Mouse (Mus musculus): Measurements from ENCODE around the gene Prr5. TPM values are rescaled to one million over a fixed set of nuclear protein-coding genes. Genes with fewer than 3 reads are reported as not detected.

The Prr5 gene
- total and polyA plus RNA-seq, 3 experiments: 7.0 to 15.7 (median 9.4) TPM

DNA sequence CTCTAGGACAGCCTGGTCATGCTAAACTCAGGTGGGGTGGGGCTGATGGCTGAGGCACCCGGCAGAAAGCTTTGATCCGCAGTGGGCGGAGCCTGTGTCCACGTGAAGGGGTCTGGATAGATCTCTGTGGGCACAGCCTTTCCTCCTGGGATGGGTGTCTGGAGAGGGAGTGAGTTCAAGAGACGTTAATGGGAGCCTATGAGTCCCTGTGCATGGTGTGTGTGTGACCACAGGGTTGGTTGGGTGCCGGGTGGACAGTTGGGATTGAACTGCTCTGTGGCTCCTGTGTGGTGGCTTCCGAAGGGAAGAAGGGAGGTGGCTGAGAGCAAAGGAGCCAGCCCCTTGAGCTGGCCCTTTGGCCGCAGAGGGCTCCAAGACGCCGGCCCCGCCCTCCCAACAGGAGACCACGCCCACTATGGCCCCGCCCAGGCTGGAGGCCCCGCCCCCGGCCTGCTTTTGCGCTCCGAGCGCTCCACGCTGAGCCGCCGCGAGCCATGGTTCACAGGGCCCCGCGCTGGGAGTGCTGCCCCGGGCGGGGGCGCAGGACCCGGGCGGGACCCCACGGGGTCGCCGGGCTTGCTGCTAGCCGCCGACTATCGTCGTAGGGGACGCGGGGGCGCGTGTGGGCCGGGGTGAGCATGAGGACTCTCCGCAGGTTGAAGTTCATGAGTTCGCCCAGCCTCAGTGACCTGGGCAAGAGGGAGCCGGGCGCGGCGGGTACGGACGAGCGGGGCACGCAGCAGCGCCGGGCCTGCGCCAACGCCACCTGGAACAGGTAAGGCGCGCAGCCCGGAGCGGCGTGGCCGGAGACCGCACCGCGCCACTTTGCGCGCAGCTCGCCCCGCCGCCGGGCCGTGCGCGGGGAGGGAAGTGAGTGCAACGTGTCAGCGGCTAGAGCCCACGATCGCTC, 11.4 kb downstream of the Prr5 start:
- DNase-seq: peak; percentile 92

DNA sequence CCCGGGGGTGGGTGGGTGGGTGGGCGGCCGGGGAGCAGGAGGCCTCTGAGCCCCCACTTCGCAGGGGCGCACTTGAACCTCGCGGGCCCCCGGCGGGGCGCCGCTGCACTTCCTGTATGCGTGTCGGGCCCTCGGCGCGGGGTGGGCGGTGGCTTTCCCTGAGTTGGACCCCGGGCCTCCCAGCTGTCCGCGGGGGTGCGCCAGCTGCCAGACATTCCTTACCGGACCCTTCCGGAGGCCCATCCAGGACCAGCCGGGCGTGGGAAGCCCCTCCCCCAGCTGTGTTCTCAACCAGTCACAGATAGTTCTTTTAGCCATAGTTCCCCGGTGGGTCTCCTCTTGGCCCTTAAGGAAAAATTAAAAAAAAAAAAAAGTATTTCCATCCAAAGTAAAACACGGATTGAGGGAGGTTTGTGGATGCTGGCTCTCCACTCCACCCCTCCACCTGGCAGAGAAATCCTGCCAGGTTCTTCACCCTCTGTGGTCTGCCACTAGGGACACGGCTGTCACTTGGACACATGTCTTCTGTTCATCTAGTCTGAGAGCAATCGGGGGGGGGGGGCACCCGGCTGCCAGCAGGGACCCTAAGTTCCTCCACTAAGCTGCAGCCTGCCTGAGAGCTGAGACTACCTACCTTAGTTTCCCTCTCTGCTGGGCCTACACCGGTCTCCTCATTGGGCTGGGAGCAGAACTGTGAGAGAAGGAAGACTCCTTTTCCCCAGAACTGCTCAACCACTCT, 12.2 kb downstream of the Prr5 start:
- peak; percentile 37 for DNase-seq

DNA sequence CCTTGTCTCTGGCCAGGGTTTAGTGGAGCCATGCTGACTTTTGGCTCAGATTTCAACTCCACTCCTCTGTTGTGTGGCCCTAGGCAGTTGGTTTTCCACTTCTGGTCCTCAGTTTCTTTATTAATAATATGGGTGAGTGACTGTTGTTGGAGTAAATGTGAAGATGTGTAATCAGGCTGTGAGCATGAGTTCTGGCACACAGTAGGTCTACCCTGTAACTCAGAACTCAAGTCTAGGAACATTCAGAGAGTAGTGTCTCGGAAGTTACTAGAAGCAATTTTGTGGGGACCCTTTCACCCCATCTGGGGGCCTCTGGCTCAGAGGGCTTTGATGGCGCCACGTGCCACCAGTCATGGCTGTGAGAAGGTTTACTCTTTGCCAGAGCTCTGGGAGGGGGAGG, 12.8 kb downstream of the Prr5 start:
- no peak for DNase-seq

DNA sequence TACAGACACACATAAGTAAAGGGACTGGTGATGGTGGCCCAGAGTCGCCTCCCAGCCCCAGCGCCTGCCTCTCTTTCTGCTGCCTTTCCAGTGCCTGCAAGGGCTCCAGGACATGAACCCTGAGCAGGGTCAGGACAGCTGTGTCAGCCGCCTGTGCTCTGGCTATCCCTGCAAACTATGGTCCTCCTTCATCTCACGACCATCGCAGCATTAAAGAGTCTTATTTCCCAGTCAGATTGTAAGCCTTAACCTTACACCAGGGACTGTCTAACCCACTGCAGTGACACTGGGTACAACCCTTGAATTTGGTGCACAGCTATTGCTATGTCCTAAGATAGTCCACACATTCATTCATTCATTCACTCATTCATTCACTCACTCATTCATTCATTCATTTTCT, 13.4 kb downstream of the Prr5 start:
- DNase-seq: no peak

DNA sequence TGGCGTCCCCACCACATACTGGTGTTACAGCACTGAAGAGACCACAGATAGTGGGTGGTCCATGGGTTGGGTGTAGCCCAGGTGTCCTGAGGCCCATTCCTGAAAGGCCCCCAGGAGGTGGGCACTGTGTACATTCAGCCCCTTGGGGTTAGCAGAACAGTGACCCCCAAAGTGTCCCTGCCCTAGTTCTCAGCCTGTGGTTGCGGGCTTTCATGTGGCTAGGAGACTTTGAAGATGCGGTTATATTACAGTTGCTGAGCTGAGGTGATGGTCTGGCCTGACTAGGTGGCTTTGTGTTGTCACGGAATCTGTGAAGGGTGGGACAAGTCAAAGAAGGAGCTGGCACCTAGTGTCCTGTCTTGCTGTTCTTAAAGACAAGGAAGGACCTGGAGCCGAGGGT, 15.1 kb downstream of the Prr5 start:
- no peak for DNase-seq

DNA sequence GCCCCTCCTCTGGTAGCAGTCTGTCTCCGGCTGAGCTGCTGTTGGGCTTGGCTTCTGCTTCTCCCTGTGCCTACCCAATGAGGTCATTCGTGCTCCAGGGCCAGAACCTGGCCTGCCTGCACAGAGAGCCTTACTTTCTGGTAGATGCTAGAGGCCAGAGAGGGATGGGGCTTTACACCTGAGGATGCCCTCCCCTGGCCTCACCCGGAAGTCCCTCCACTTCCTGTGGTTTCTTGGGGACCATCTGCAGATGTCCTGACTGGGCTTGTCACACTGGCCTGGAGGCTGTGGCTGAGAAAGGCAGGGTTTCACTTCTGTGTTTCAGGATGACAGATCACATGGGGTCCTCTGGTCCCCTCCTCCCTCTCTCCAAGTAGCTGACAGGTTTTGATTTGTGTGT, 16.0 kb downstream of the Prr5 start:
- DNase-seq: no peak

DNA sequence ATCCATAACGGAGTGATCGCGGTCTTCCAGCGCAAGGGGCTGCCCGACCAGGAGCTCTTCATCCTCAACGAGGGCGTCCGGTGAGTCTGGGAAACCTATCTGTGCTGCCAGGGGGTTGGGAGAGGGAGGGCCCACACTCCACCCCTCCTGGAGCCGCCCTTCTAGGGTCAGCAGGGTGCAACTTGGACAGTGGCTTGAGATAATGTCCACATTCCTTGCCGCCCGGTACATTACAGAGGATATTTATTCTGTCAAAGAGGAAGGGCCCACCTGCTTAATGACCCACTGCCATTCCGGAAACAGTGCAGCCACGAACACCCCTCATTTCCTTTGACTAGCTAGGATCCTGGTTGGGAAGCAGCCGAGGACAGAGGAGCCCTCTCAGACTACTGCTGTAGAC, 18.5 kb downstream of the Prr5 start:
- DNase-seq: no peak

DNA sequence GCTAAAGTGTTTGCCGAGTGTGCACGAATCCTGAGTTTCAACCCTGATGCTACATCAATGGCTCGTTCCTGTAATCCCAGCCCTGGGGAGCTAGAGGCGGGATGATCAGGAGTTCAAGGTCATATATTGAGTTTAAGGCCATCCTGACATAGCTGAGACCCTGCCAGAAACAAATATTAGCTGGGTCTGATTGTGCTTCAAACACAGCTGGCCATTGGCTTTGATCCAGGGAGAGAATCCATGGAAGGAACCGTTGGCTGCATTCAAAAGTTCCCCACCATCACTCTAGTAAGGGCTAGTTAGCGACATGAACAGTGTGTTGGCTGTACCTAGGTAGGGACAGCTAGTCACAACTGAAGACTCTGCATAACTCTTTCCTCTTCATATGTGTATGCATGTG, 19.9 kb downstream of the Prr5 start:
- DNase-seq: no peak

DNA sequence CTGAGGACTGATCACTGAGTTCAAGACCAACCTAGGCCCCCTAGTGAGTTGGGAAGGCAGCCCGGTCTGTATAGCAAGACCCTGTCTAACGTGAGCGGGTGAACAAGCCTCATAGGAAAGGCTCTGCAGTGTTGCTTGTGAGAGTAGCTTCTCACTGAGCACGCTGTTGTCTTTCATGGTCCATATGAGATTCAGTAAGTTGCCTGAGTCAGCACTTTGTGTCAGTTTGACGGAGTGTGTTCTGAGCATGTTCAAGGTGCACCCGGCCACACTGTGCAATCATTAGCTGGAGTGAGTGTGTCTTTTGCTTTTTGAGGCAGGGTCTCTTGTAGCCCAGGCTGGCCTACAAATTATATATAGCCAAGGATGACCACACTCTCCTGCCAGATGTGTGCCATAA, 22.1 kb downstream of the Prr5 start:
- DNase-seq: no peak

DNA sequence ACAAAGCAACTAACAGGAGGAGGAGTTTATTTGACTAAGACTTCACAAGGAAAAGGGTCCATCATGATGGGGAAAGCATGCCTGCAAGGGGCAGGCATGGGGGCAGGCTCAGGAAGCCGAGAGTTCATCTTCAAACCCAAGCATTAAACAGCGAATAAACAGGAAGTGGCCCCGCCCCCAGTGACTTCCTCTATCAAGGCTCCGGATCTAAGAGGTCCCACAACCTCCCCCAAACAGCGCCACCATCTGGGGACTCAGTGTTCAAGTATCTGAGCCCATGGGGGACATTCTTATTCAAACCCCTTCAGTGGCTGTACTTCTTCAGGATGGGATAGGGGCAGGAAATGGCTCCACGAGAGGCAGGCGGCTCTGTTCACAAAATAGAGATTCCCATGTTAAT, 23.2 kb downstream of the Prr5 start:
- no peak for DNase-seq

DNA sequence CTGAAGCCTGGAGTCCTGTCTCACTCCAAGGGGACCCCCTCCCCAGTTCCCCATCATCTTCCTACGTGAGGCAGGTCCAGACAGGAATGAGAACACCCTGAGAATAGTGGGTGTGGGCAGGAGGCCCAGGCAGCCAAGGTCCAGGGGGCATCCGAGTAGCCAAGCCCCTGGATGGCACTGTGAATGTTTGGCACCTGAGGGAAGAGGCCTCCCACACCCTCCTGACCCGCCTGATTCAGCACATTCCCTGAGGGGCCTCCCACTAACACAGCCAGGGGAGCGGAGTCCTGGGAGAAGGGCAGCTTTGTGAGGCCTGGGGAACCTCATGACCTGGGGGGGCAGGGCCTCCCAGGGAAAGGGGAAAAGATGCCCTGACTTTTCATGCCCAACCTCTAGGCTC, 26.6 kb downstream of the Prr5 start:
- no peak for DNase-seq

DNA sequence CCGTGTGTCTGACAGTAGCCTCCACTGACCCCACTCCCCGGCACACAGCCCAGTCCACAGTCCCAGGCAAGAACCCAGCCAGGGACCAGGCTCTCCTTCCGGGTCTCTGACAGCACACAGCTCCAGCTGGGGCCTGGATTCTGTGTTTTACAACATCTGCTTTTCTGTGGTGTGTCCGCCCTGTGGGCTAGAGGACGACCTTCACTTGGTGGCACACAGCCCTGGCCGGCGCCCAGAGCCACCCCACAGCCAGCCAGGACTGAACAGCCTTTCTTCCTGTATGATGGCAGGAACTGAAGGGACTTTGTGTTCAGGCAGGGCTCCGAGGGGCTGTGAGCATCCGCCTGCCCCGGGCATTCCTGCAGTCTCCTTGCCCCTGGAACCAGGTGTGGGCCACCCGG, 28.2 kb downstream of the Prr5 start:
- peak; percentile 81 for DNase-seq

DNA sequence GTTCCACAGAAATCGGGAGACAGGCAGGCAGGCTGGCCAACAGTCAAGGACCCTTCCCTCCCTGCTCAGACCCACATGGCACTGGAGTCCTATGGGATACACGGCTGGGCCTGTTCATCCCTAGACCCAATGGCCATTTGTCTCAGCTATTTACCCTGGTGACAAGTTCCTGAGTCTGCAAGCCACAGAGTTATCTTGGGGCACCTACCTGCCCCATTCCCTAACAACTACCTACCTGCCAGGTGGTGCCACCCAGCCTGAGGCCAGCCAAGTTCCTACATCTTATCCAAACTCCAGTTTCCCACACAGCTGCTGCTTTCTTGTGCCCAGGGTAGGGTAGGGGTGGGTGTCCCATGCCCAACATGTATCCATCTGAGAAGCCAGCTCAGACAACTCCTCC, 28.8 kb downstream of the Prr5 start:
- DNase-seq: no peak

DNA sequence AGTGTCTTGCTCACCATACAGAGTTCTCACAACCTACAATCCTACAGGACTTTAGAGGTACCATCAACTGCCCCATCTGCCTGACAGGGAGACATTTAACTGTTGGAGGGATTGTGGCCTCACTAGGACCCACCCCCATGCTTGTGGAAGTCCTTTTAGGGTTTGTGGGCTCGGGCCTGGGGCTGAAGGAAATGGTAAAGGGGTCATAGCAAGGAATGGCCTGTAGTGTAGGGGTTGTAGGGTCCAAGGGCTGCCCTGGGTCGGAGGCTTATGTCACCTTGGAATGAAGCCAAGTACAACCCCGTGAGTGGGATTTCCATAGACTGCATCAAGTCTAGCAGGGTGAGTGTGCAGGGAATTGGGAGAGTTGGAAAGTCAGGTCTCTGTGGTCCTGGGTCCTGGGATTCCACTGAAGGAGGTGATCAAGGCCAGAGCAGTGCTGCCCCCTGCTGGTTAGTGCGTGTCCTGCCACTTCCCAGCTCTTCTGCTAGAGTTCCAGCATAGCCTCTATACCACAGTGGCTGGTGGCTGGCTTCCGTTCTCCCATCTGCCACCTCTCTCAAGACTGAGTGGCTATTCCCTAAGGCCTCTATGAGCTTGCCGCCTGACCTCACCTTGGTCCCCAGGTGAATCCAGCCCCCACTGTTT, 30.9 kb downstream of the Prr5 start:
- DNase-seq: peak; percentile 47

DNA sequence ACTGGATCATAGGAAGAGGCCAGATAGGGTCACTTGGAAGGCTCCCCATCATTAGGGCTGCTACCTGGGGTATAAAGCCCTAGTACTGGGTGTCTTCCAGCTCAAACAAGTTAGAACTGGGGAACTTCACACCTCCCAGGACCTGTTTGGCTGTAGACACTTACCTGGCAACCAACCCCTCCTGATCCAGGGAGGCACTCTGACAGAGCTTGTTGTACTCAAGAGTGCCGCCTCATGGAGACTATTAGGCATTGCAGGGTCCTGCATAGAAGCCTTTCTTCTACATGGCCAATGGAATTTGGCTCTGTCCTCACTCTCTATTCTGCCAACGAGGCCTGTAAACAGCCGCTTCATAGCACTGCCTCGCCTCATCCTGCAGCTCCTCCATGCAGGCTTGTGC, 32.5 kb downstream of the Prr5 start:
- DNase-seq: peak; percentile 43

DNA sequence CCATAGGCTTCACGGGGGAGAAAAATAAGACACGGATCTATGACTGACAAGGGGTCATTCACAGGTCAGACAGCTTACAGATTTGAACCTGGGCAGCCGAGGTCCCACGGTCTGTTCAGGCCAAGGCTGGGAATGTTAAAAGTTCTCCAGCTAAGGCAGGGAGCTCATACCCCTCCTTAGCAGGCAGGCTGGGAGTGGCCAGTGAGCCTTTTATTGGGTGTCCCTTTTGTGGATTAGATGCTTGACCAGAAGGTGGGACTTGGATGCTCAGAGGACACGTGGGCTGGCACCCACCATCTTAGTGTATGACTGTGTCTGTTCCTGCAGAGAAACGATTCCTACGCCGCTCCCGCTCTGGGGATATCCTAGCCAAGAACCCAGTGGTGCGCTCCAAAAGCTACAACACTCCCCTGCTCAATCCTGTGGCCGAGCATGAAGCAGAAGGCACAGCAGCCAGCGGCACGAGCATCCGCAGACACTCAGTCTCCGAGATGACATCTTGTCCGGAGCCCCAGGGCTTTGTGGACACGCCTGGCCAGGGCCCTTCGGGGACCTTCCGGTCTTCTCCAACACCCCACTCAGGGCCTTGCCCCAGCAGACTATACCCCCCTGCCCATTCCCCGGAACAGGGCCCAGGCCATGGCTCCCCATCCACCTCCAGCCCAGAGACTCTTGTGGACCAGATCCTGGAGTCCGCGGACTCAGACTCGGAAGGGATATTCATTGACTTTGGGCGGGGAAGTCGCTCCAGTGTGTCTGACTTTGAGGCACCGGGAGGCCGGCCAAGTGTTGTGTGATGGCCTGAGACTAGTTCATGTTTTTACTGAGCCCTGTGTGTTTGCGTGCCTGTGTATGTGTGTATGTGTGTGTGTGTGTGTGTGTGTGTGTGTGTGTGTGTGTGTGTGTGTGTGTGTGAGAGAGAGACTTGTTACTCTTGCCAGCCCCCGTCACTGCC, 33.2 kb downstream of the Prr5 start:
- no peak for DNase-seq

DNA sequence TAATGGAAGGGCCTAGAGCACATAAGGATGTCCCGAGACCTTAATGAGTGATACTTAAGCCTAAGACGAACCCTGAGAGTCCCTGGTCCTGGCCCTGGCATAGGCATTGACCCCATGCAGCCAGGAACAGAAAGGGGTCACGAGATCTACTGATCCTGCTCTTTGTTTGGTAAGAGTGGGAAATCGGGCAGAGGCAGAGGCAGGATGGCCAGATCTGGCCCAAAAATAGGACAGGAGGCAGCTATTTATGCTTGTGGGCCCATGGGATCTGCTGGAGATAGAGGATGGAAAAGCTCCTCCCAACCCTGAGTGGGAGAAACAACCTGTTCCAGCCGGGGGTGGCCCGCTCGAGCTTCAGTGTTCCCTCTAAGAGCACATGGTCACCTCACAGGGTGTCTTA, 34.6 kb downstream of the Prr5 start:
- no peak for DNase-seq

DNA sequence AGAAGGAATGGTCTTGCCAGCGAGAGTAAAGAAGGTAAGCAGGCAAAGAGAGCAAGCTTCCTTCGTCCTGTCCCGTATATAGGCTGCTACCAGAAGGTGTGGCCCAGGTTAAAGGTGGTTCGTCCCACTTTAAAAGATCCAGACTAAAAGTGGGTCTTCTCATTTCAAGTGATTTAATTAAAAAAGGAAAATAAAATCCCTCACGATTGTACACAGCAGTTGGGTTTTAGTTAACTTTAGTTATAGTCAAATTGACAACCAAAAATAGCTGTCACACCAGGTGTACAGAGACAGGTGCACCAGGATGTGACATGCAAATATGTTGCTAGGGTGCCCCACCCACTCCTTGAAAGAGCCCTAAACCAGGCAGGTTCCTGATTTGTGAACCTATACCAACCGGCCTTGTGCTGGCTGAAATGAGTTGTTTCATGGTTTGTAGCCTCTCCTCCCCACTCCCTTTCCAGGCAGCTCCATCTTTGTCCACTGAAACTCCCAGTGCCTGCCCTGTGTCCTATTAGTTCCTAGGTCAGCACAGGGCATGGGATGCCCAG, 36.0 kb downstream of the Prr5 start:
- no peak for DNase-seq

DNA sequence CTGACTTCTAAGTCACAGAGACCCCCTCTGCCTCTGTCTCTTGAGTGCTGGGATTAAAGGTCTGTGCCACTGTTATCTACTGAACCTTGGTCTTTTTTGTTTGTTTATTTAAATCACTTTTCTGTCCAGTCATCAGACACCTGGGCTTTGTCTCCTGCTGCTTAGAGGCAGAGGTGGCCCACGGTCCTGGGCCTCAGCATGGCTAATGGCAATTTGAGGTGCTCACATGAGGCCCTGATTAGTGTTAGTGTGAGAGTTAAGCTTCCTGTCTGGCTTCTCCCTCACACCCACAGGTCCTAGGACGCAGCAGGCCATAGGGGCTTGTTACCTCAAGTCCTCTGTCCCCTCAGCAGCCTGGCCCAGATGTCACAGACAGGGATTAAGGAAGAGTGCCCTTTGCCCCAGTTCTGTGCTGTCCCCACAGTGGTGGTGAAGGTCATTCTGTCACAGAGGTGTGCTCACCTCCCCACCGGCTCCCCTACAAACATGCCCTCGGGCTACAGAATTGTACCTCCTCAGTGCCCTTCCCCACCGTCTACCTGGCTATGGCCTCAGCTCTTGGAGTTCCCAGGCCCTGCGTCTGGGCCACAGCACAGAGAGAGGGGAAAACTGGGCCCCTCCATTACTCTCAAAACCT, 37.7 kb downstream of the Prr5 start:
- no peak for DNase-seq

DNA sequence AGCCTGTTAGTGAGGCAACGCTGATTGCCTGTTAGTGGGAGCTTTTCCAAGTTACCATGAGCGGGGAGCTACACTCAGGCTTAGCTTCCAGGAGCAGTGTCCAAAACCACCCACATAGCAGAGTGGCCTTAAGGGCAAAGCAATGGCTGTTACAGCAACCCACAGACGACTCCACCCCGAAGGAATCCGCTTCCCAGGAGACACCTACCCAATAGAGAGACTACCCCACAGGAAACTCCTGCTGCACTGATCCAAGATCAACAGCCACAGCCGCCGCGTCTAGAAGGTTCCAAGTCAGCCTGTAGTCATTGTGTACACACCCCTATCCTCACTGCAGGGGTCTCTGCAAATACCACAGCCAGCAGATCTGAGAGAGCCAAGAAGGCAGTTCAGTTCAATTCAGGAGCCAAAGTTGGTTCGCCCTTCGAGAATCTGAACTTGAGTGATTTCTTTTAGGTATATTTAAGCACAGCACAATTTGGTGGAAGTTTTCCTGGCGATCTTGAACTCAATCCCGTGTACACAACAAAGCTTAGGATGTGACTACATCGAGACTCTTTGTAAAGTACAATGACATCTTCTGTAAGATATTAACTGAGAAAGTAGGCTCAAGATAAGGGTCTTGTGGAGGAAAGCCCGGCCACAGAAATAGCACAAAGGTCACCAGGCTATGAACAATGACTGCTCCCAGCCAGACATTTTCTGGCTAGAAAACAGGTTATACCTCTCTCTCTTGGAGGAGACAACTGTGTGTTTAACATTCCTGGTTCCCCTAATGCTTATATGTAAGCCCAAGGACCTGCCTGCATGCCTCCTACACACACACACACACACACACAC, 43.4 kb downstream of the Prr5 start:
- DNase-seq: no peak

All from adrenal gland, adult 2 months (tissue).